Mouse (Mus musculus) hindbrain, embryonic 10.5 days (tissue): ENCODE results near the gene Pkp2. TPM values are rescaled to one million over a fixed set of nuclear protein-coding genes. Genes with fewer than 3 reads are reported as not detected.
A peak's percentile ranks its signal among the peaks of the same experiment; 100 is the strongest.

Source experiments
- DNase-seq: peaks from one replicate; pipeline ENCODE4 v3.0.0-alpha.2; 2017; ENCODE audit warnings: low spot score
- H3K27ac ChIP-seq: fragments of 300-500 bp; sonication (generic); 2 replicates; pipeline ENCODE4 v1.5.1; 2016; ENCODE audit warnings: mild to moderate bottlenecking, moderate library complexity
- H3K27me3 ChIP-seq: fragments of 300-500 bp; sonication (generic); 2 replicates; pipeline ENCODE4 v1.6.1; 2016; ENCODE audit warnings: mild to moderate bottlenecking; ENCODE audit not compliant: poor library complexity, insufficient read depth, severe bottlenecking
- H3K36me3 ChIP-seq: fragments of 300-500 bp; sonication (generic); 2 replicates; pipeline ENCODE4 v1.6.1; 2016; ENCODE audit warnings: mild to moderate bottlenecking, moderate library complexity
- H3K4me1 ChIP-seq: fragments of 300-500 bp; sonication (generic); replicated peaks from 2 replicates; pipeline ENCODE4 v1.6.1; 2016; ENCODE audit warnings: mild to moderate bottlenecking
- H3K4me3 ChIP-seq: fragments of 300-500 bp; sonication (generic); 2 replicates; pipeline ENCODE4 v1.5.1; 2016; ENCODE audit warnings: mild to moderate bottlenecking, moderate library complexity
- H3K9me3 ChIP-seq: fragments of 300-500 bp; sonication (generic); 2 replicates; pipeline ENCODE4 v1.6.1; 2016; ENCODE audit warnings: mild to moderate bottlenecking, moderate library complexity
- WGBS: fragments of 180-500 bp; shearing (Covaris S2); methylation state at CpG from one replicate; pipeline ENCODE4 v1.1.7; 2016; 5-methylcytosine and 5-hydroxymethylcytosine counted together
- polyA plus RNA-seq: library from polyadenylated mRNA; unstranded; fragments of >200 nt; fragmentation: Nextera tagmentation; extraction: Ambion mirVana; gene quantifications from 2 replicates; pipeline ENCODE4 v1.2.1, GENCODE M21; 2016

Gene Pkp2
- polyA plus RNA-seq, 1 experiment from 2014 or later = 5.6 TPM

DNA sequence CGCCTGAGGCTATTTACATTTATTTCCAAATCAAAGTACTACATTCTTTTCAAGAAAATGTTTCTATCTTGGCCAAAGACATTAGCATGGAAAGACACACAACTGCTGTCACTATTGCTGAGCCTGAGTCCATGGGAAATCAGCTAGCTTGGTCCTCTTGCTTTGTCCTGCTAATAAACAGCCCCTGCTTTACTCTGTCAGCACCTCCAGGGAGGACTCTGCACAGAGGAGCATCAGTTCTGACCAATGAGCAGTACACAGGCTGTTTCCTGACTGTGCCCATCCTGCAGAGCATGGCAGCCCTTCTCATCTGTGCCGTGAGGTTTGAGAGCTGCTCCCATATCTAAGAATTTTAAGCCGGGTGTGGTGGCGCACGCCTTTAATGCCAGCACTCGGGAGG is 60.6 kb downstream of the Pkp2 start:
- no peaks in the 10 kb centered on the region; the same call in 1 of the 2 replicates for H3K4me1 ChIP-seq
- no peaks in the 10 kb centered on the region for H3K36me3 ChIP-seq
- WGBS = 88% methylated on average over 6 of the region's 6 CpGs
- H3K4me3 ChIP-seq = no peak overlapping the region
- no peaks in the 10 kb centered on the region for H3K9me3 ChIP-seq
- H3K27me3 ChIP-seq = no peaks in the 10 kb centered on the region
- DNase-seq = no peak
- H3K27ac ChIP-seq = no peak overlapping the region

DNA sequence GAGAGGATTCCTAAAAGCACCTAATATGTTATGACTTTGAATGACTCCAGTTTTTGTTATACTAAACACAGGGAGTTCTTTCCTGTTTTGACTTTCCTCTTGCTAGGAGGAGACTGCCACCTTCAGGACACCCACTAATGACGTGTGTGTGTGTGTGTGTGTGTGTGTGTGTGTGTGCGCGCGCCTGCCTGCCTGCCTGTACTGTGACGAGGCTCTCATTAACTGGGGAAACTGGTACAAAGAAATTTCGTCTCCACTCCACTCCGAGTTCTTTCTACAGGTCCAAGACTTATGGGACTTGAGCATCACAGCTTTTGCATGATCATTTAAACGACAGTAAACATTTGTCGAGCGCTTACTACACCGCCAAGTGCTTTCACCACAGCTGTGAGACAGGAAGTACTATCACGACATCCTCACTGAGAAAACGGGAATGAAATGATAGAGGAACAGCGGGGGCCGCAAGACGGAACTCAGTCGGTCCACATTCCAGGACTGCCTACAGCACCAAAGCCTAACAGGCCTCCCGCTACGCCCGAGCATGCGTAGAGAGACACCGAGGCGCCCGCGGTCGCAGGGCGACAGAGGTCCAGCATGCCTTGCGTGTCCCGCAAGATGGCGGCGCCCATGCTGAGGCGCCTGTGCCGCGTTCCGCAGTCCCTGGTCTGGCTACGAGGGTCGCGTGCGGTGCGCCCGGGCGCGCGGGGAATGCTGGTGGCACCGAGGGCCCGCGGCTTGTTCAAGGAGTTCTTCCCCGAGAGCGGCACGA is 89.4 kb downstream of the Pkp2 start, which contains the start of gene Yars2:
Yars2 (plus strand) TSS at position 597 of the 769 bp plus-strand sequence.
- Histone ChIP-seq H3K27me3 (no peaks in the 10 kb centered on the region), H3K9me3 (no peaks in the 10 kb centered on the region), H3K4me1 (peaks cover 17% of the 10 kb centered on the region), H3K36me3 (peaks cover 19% of the 10 kb centered on the region), H3K27ac (peak within 1 kb of the TSS; percentile 96), H3K4me3 (peak within 1 kb of the TSS; percentile 90)
- WGBS = under 1% methylated on average over 50 of the region's 50 CpGs
- DNase-seq = peak; percentile 91

DNA sequence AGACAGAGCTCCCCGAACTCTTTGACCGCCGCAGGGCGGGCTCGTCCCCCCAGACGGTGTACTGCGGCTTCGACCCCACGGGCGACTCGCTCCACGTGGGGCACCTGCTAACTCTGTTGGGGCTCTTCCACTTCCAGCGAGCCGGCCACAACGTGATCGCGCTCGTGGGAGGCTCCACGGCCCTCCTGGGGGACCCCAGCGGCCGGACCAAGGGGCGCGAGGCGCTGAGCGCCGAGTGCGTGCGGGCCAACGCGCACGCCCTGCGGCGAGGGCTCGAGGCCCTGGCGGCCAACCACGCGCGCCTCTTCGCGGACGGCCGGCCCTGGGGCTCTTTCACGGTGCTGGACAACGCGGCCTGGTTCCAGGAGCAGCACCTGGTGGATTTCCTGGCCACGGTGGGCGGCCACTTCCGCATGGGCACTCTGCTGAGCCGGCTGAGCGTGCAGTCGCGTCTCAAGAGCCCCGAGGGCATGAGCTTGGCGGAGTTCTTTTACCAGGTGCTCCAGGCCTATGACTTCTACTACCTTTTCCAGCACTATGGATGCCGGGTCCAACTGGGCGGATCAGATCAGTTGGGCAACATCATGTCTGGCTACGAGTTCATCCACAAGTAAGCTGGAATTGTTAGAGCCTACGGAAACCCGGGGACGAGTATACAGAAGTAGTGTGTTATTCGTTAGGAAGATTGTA is 90.2 kb downstream of the Pkp2 start:
- Histone ChIP-seq H3K27me3 (no peaks in the 10 kb centered on the region), H3K9me3 (no peaks in the 10 kb centered on the region), H3K4me3 (peak overlapping the region; percentile 90), H3K4me1 (peaks cover 17% of the 10 kb centered on the region), H3K27ac (peak overlapping the region; percentile 96), H3K36me3 (peaks cover 26% of the 10 kb centered on the region)
- under 1% methylated on average over 61 of the region's 61 CpGs for WGBS
- peak; percentile 62 for DNase-seq

DNA sequence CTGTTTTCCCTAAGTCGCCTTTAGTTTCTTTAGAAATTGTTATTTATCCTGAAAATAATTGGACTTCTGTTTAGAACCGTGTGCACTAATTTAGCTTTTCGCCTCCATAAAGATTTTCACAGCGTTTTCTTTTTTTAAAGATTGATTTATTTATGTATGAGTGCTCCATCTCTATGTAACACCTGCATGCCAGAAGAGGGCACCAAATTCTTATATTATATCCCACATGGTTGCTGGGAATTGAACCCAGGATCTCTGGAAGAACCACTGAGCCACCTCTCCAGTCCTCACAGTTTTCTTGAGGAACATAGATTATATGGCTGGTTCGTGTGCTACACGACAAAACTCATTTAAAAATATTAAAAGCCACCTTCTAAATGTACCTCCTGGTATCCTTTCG is 90.8 kb downstream of the Pkp2 start:
- Histone ChIP-seq H3K27ac (peak overlapping the region; percentile 96), H3K4me3 (peak overlapping the region; percentile 90), H3K9me3 (no peaks in the 10 kb centered on the region), H3K27me3 (no peaks in the 10 kb centered on the region), H3K36me3 (peaks cover 32% of the 10 kb centered on the region), H3K4me1 (peaks cover 17% of the 10 kb centered on the region)
- WGBS = 22% methylated on average over 7 of the region's 7 CpGs
- DNase-seq = no peak

DNA sequence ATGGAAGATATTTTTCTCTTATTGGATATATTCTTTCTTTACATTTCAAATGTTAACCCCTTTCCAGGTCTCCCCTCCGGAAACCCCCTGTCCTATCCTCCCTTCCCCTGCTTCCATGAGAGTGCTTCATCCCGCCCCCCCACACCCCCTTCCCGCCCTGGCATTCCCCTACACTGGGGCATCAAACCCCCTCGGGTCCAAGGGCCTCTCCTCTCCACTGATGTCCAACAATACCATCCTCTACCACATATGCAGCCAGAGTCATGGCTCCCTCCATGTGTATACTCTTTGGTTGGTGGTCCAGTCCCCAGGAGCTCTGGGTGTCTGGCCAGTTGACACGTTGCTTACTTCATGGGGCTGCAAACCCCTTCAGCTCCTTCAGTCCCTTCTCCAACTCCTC is 98.2 kb downstream of the Pkp2 start:
- WGBS = 82% methylated on average over 5 of the region's 5 CpGs
- no peak for DNase-seq
- H3K27ac ChIP-seq = no peak overlapping the region
- no peak overlapping the region for H3K4me3 ChIP-seq
- H3K27me3 ChIP-seq = no peaks in the 10 kb centered on the region
- H3K36me3 ChIP-seq = peaks cover 93% of the 10 kb centered on the region
- H3K4me1 ChIP-seq = no peaks in the 10 kb centered on the region
- no peaks in the 10 kb centered on the region for H3K9me3 ChIP-seq

Other genes starting within 250 kb of the Pkp2 start
- gene Yars2, start 89.6 kb downstream of the Pkp2 start, polyA plus RNA-seq = 39.8 and 43.3 TPM in 2 replicates
- gene Dnm1l, start 145.6 kb downstream of the Pkp2 start, polyA plus RNA-seq = 52.4 and 56.3 TPM in 2 replicates